Mouse (Mus musculus): Measurements from ENCODE around the gene Gpalpp1.

Gpalpp1 gene

GRCm38 (mm10) chr14:76097815-76098214, 12.7 kb downstream of the Gpalpp1 start:
- DNase-seq: peak; percentile 61

GRCm38 (mm10) chr14:76097244-76097643, 13.3 kb downstream of the Gpalpp1 start:
- peak; percentile 82 for DNase-seq

- peak; percentile 64 for DNase-seq
These were observed 26.4 kb downstream of the Gpalpp1 start for GRCm38 (mm10) chr14:76084188-76084587.

GRCm38 (mm10) chr14:76082086-76082636, 28.4 kb downstream of the Gpalpp1 start:
- peak; percentile 58 for DNase-seq

DNA sequence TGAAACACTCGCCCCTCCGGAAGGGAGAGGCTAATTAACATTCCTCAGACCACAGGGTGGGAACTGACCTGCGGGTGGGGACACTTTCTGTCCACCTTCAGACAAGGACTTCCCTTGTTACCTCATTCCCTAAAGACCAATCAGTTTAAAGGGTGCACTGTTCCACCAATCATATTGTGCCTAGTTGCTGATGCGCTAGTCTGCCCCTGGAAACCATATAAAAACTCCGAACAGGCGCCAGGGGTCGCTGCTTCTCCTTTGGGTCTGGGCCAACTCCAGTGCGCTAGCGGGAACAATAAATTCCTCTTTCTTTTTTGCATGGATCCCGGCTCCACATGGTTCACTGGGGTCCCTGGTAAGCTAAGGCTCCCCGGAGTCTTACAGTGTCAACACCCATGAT, 29.1 kb downstream of the Gpalpp1 start:
- peak; percentile 85 for DNase-seq

DNA sequence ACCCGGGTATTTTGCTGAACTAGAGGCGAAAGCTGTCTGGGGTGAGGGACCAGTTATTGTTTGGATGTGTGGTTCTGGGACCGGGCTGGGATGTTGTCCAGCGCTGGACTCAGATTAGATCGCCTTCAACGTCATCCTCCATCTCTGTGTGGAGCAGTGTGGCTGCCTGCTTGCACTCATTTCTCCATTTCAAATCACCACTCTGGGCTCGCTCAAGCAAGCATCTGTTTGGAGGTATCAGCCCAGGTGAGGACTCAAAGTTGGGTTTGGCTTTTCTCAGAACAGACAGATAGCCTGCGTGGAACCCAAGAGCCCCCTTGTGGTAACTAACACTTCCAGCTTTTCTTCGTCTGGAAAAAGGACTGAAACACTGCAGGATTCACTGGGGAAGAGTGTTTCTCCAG, 33.5 kb downstream of the Gpalpp1 start:
- peak; percentile 89 for DNase-seq

GRCm38 (mm10) chr14:76076602-76077001, 34.0 kb downstream of the Gpalpp1 start:
- no peak for DNase-seq

- DNase-seq: no peak
These were observed 34.8 kb downstream of the Gpalpp1 start for GRCm38 (mm10) chr14:76075721-76076120.

DNA sequence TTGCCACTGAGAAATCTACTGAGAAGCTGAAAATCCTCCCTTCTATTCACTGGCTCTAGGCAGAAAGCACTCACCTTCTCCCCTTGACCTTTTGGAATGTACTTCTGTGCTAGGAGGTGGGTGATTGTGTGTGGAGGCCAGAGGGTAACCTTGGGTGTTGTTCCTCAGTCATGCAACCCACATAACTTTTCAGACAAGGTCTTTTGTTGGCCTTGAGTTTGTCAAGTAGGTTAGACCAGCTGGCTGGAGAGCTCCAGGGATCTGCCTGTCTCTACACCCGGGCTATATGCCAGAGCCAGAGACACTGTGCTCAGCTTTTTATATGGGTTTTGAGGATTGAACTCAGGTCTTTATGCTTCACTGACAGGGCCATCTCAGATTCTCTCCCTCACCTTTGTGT, 36.4 kb downstream of the Gpalpp1 start:
- no peak for DNase-seq

- DNase-seq: no peak
These were observed 37.9 kb downstream of the Gpalpp1 start for GRCm38 (mm10) chr14:76072626-76073025.

GRCm38 (mm10) chr14:76069296-76069695, 41.3 kb downstream of the Gpalpp1 start:
- DNase-seq: peak; percentile 13

DNA sequence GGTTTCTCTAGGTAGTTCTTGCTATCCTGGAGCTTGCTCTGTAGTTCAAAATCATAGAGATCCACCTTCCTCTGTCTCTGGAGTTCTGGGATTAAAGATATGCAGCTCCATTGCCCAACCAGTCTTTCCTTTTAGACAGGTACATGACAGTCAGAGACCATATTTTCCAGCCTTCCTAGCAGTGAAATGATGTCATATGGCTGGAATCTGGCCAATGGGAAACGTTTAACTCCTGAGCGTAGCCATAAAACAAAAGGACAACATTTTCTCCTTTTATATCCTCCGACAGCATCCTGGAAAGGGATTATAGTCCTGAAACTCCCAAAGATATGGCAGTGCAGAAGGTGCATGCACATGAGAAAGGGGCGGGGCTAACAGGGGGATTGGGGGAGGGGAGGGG, 42.3 kb downstream of the Gpalpp1 start:
- peak; percentile 74 for DNase-seq

- no peak for DNase-seq
These were observed 43.3 kb downstream of the Gpalpp1 start for GRCm38 (mm10) chr14:76067237-76067636.

GRCm38 (mm10) chr14:76059441-76059840, 51.1 kb downstream of the Gpalpp1 start:
- peak; percentile 61 for DNase-seq

DNA sequence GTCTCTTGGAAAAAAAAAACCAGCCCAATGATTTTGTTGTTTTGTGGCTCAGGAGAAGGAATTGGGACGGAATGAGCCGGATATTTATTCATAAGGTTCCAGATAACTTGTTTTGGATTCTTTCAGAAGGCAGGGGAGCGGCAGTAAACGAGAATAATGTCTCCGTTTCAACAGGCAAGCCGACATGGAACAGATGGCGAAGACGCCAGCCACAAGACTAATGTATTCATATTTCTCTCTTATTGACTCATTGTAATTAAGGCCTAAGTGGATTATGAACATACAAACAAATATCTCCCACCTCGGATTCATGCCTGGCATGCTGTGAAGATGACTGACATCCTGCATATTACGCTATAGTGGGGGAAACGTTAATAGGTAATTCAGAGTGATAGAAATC, 56.8 kb downstream of the Gpalpp1 start:
- DNase-seq: no peak

GRCm38 (mm10) chr14:76051966-76052365, 58.6 kb downstream of the Gpalpp1 start:
- DNase-seq: no peak

- peak; percentile 7 for DNase-seq
These were observed 64.8 kb downstream of the Gpalpp1 start for GRCm38 (mm10) chr14:76045767-76046166.

DNA sequence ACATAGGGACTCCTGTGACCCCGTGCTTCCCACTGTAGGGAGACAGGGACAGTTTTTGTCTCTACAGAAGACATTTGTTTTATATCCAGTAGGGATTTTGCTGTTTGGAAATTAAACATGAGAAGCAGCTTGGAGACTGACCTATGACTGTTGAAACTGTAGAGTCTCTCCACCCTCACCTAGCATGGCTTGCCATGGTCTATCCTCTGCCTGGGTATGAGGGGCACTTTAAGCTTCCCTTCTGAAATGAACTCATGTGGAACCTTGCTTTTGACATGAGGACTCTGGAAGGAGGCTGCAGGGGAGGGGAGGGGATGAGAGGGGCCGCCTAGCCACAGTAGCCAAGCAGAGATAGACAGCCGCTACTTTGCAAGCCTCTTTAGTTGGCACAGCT, 66.4 kb downstream of the Gpalpp1 start:
- peak; percentile 9 for DNase-seq

- peak; percentile 34 for DNase-seq
These were observed 67.1 kb downstream of the Gpalpp1 start for GRCm38 (mm10) chr14:76043251-76044163.
